15 mouse cellular contexts compared by ENCODE assay signal in the genomic region with DNA sequence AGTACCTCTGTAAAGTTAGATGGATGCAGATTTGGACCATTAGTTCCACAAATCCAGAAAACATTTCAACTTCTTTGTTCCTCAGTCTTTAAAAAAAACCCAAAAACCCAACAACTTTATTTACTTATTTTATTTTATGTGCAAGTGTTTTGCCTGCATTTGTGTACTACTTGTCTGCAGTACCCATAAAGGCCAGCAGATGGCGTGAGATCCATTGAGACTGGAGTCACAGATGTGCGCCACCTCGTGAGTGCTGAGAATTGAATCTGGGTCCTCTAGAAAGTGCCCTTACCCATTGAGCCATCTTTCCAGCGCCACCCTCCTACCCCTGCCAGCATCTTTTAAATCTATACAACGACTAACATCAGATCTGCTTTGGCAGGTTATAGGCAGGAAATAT. TPM values are rescaled to one million over a fixed set of nuclear protein-coding genes. Genes with fewer than 3 reads are reported as not detected.
DNase-seq lines count a peak whose midpoint lies in the region; ATAC-seq and TF ChIP-seq lines count a peak whose summit lies in the region.
"Had no signal": no experiment of that assay in that cellular context is flagged by ENCODE, and none has a peak within 500 bp of the region (broad histone marks: within the 10 kb centered on the region; RNA-seq: fewer than 3 reads in every experiment).

No protein-coding gene starts in this region.

- TF ChIP-seq CTCF in heart, adult 2 months (IDR thresholded peaks at IDR 0.05), result peak; percentile 41
- TF ChIP-seq CTCF in lung, postnatal 0 days (IDR thresholded peaks at IDR 0.05), result peak; percentile 47
- TF ChIP-seq CTCF in ES-Bruce4 (IDR thresholded peaks at IDR 0.05; ENCODE audit: low read depth, low read length), result peak; percentile 81

- H3K27me3 ChIP-seq in heart, adult 2 months (ENCODE audit: control insufficient read depth, insufficient read depth, low read length), result no peaks in the 10 kb centered on the region
- H3K27me3 ChIP-seq in heart, embryonic 11.5 days (ENCODE audit: control insufficient read depth, insufficient read depth, low read length), result no peaks in the 10 kb centered on the region
- H3K27me3 ChIP-seq in lung, postnatal 0 days (replicated peaks; ENCODE audit: insufficient read depth, low read length), result no peaks in the 10 kb centered on the region
- no peaks in the 10 kb centered on the region for H3K27me3 ChIP-seq in ES-Bruce4 (ENCODE audit: control insufficient read depth, insufficient read depth, low read length, poor library complexity, severe bottlenecking)

- H3K9me3 ChIP-seq in heart, embryonic 11.5 days (replicated peaks; ENCODE audit: control insufficient read depth, low read length), result no peaks in the 10 kb centered on the region; the same call in 1 of the 2 replicates
- H3K9me3 ChIP-seq in lung, postnatal 0 days (ENCODE audit: low read length), result no peaks in the 10 kb centered on the region
- H3K9me3 ChIP-seq in ES-Bruce4 (replicated peaks; ENCODE audit: control insufficient read depth, insufficient read depth, low read length, poor library complexity, severe bottlenecking), result no peaks in the 10 kb centered on the region

- no peak overlapping the region for H3K4me3 ChIP-seq in heart, adult 2 months
- no peak overlapping the region for H3K4me3 ChIP-seq in heart, embryonic 11.5 days (ENCODE audit: low read depth, low read length)
- no peak overlapping the region for H3K4me3 ChIP-seq in lung, postnatal 0 days (ENCODE audit: low read depth, low read length)
- H3K4me3 ChIP-seq in ES-Bruce4 (ENCODE audit: low read depth, low read length), result no peak overlapping the region

- no peak overlapping the region for H3K4me2 ChIP-seq in heart, embryonic 11.5 days
- H3K4me2 ChIP-seq in lung, postnatal 0 days (replicated peaks; ENCODE audit: low read depth, low read length), result no peak overlapping the region

- H3K79me2 ChIP-seq in heart, adult 2 months (replicated peaks; ENCODE audit: control insufficient read depth, insufficient read depth, low read length), result no peaks in the 10 kb centered on the region

- no peak for DNase-seq in heart, adult 2 months
- DNase-seq in lung, postnatal 0 days (ENCODE audit: low spot score), result no peak
- no peak for DNase-seq in lung, postnatal 10 days
- peak; percentile 21 for DNase-seq in induced T-regulatory cell, adult 2 months (ENCODE audit: low read depth)
- DNase-seq in frontal cortex, postnatal 25 days (ENCODE audit: low spot score in 2 of 2), result no peak
- DNase-seq in ovary, postnatal 10 days (ENCODE audit: low spot score), result no peak
- DNase-seq: cerebellum, postnatal 36 days; gastrocnemius, postnatal 14 days; kidney, adult 9 months; layer of hippocampus, postnatal 36 days; lung, adult 18-20 months had no signal

- WGBS in heart, adult 2 months, result 64% methylated on average over 5 of the region's 5 CpGs
- 63% methylated on average over 5 of the region's 5 CpGs for WGBS in heart, embryonic 11.5 days (ENCODE audit: insufficient replicate concordance)
- WGBS in lung, postnatal 0 days, result 63% methylated on average over 5 of the region's 5 CpGs

- no peak overlapping the region for H3K9ac ChIP-seq in heart, adult 2 months (ENCODE audit: low read depth, low read length)
- no peak overlapping the region for H3K9ac ChIP-seq in heart, embryonic 11.5 days (ENCODE audit: low read depth, low read length)
- H3K9ac ChIP-seq in lung, postnatal 0 days (replicated peaks; ENCODE audit: low read depth), result no peak overlapping the region
- no peak overlapping the region for H3K9ac ChIP-seq in ES-Bruce4 (ENCODE audit: low read depth, poor library complexity, severe bottlenecking)

- no peak overlapping the region for H3K27ac ChIP-seq in heart, adult 2 months
- H3K27ac ChIP-seq in heart, embryonic 11.5 days (ENCODE audit: low read depth, low read length), result no peak overlapping the region
- no peak overlapping the region for H3K27ac ChIP-seq in lung, postnatal 0 days (ENCODE audit: low read length)
- H3K27ac ChIP-seq in ES-Bruce4 (ENCODE audit: insufficient read depth, low read length), result no peak overlapping the region

- no peak for TF ChIP-seq EP300 in heart, adult 2 months (IDR thresholded peaks at IDR 0.05; ENCODE audit: insufficient read depth, low read depth, low read length)
- no peak for TF ChIP-seq EP300 in lung, postnatal 0 days (IDR thresholded peaks at IDR 0.05)
- no peak for TF ChIP-seq EP300 in ES-Bruce4 (IDR thresholded peaks at IDR 0.05; ENCODE audit: insufficient read depth, low read depth, low read length)

- no peaks in the 10 kb centered on the region for H3K4me1 ChIP-seq in heart, adult 2 months (ENCODE audit: control insufficient read depth, insufficient read depth, low read length)
- no peaks in the 10 kb centered on the region for H3K4me1 ChIP-seq in heart, embryonic 11.5 days (ENCODE audit: control insufficient read depth, insufficient read depth, low read length)
- H3K4me1 ChIP-seq in lung, postnatal 0 days (ENCODE audit: insufficient read depth, low read depth, low read length), result no peaks in the 10 kb centered on the region
- no peaks in the 10 kb centered on the region for H3K4me1 ChIP-seq in ES-Bruce4 (ENCODE audit: control insufficient read depth, insufficient read depth, low read length)

- ATAC-seq in heart, embryonic 11.5 days (replicated peaks; ENCODE audit: insufficient number of reproducible peaks, low FRiP score, low TSS enrichment), result no peak
- no peak for ATAC-seq in lung, postnatal 0 days
- ATAC-seq: midbrain, embryonic 16.5 days had no signal

- no peak for TF ChIP-seq POLR2A in heart, adult 2 months (IDR thresholded peaks at IDR 0.05; ENCODE audit: insufficient read depth, low read depth, low read length)
- no peak for TF ChIP-seq POLR2A in ES-Bruce4 (IDR thresholded peaks at IDR 0.05; ENCODE audit: insufficient read depth, low read length)

- intact Hi-C loops in heart, adult 2 months (cut with DNase I), result no loop called here

- H3K36me3 ChIP-seq in heart, adult 2 months (ENCODE audit: control insufficient read depth, insufficient read depth, low read length), result no peaks in the 10 kb centered on the region
- no peaks in the 10 kb centered on the region for H3K36me3 ChIP-seq in heart, embryonic 11.5 days (ENCODE audit: control insufficient read depth, insufficient read depth, low read length)
- H3K36me3 ChIP-seq in lung, postnatal 0 days (ENCODE audit: insufficient read depth, low read length), result no peaks in the 10 kb centered on the region
- no peaks in the 10 kb centered on the region for H3K36me3 ChIP-seq in ES-Bruce4 (ENCODE audit: control insufficient read depth, insufficient read depth, low read length, poor library complexity, severe bottlenecking)

RNA-seq across cellular contexts. Expression of gene Gm12689, which starts 53.0 kb away (rescaled TPM):
- under 1 TPM in 1 of 2 experiments, not detected in 1; 0.16 TPM for total RNA-seq in heart, adult 2 months (2021)
- polyA plus RNA-seq in heart, adult 2 months (2012; rRNA removed), result 0.21 and 0.23 TPM in 2 replicates
- polyA plus RNA-seq in heart, embryonic 11.5 days (2014; fragmentation: Nextera tagmentation; extraction: Ambion mirVana), result 0.16 TPM in 1 of 2 replicates, not detected in the other
- 0.11 and 0.17 TPM in 2 replicates for polyA plus RNA-seq in lung, postnatal 0 days (2015; fragmentation: Nextera tagmentation; extraction: Ambion mirVana)
- polyA plus RNA-seq in ES-Bruce4 (2011; ENCODE audit: insufficient read depth, insufficient read length, low read depth, missing spikeins), result not detected in 2 replicates
- total RNA-seq: gastrocnemius, postnatal 14 days; heart, postnatal 25 days had no signal
